Mouse (Mus musculus) ES-Bruce4 (cell line): ENCODE measurements around the gene Dera. TPM values are rescaled to one million over a fixed set of nuclear protein-coding genes. Genes with fewer than 3 reads are reported as not detected.

Experiments
- H3K27ac ChIP-seq: 2 replicates; pipeline ENCODE4 v1.5.1; 2012; ENCODE audit warnings: low read length, inconsistent platforms; ENCODE audit not compliant: insufficient read depth
- H3K27me3 ChIP-seq: 2 replicates; pipeline ENCODE4 v1.6.1; 2012; ENCODE audit warnings: mild to moderate bottlenecking, low read length, inconsistent platforms; ENCODE audit not compliant: control insufficient read depth, poor library complexity, insufficient read depth, severe bottlenecking
- H3K36me3 ChIP-seq: 2 replicates; pipeline ENCODE4 v1.6.1; 2012; ENCODE audit warnings: inconsistent platforms, mild to moderate bottlenecking, low read length, moderate library complexity; ENCODE audit not compliant: control insufficient read depth, poor library complexity, insufficient read depth, severe bottlenecking
- H3K4me1 ChIP-seq: one replicate; pipeline ENCODE4 v1.8.1; 2011; ENCODE audit warnings: low read length; ENCODE audit not compliant: control insufficient read depth, insufficient read depth
- H3K4me3 ChIP-seq: 2 replicates; pipeline ENCODE4 v1.5.1; 2011; ENCODE audit warnings: low read depth, mild to moderate bottlenecking, low read length
- H3K9ac ChIP-seq: 2 replicates; pipeline ENCODE4 v1.6.1; 2012; ENCODE audit warnings: low read depth, mild to moderate bottlenecking, inconsistent platforms; ENCODE audit not compliant: poor library complexity, severe bottlenecking
- H3K9me3 ChIP-seq: replicated peaks from 2 replicates; pipeline ENCODE4 v1.6.1; 2012; ENCODE audit warnings: mild to moderate bottlenecking, low read length, inconsistent platforms; ENCODE audit not compliant: control insufficient read depth, poor library complexity, insufficient read depth, severe bottlenecking
- CTCF ChIP-seq: IDR thresholded peaks from one replicate; pipeline ENCODE4 v1.8.1; 2011; ENCODE audit warnings: low read depth, low read length
- EP300 ChIP-seq: IDR thresholded peaks from 2 replicates; pipeline ENCODE4 v1.6.1; 2011; ENCODE audit warnings: low read depth, low read length; ENCODE audit not compliant: insufficient read depth
- POLR2A ChIP-seq: IDR thresholded peaks from one replicate; pipeline ENCODE4 v1.8.1; 2011; ENCODE audit warnings: low read length; ENCODE audit not compliant: insufficient read depth
- polyA plus RNA-seq: library from polyadenylated mRNA; stranded (reverse); fragments of >200 nt; gene quantifications from 2 replicates; pipeline ENCODE4 v1.2.4, GENCODE M21; 2011; ENCODE audit warnings: low read depth; ENCODE audit not compliant: missing spikeins, insufficient read depth, insufficient read length

Gene Dera
- polyA plus RNA-seq, 1 experiment: 41.5 TPM

GRCm38 (mm10) chr6:137885644-137886043 is 131.3 kb downstream of the Dera start:
- Histone ChIP-seq H3K4me3 (no peak overlapping the region), H3K36me3 (no peaks in the 10 kb centered on the region), H3K27ac (no peak overlapping the region), H3K9me3 (no peaks in the 10 kb centered on the region), H3K27me3 (no peaks in the 10 kb centered on the region), H3K9ac (no peak overlapping the region), H3K4me1 (no peaks in the 10 kb centered on the region)
- no peak for TF ChIP-seq POLR2A
- TF ChIP-seq CTCF: no peak
- no peak for TF ChIP-seq EP300

- H3K4me1 ChIP-seq: no peaks in the 10 kb centered on the region
- no peak overlapping the region for H3K4me3 ChIP-seq
- no peaks in the 10 kb centered on the region for H3K36me3 ChIP-seq
- no peaks in the 10 kb centered on the region for H3K27me3 ChIP-seq
- no peak overlapping the region for H3K27ac ChIP-seq
- TF ChIP-seq POLR2A (no peak), CTCF (no peak), EP300 (no peak)
- H3K9ac ChIP-seq: no peak overlapping the region
- no peaks in the 10 kb centered on the region for H3K9me3 ChIP-seq
Observed at GRCm38 (mm10) chr6:137886210-137886979, 132.0 kb downstream of the Dera start.

GRCm38 (mm10) chr6:137887258-137887657 is 132.9 kb downstream of the Dera start:
- TF ChIP-seq CTCF (no peak), EP300 (no peak), POLR2A (no peak)
- H3K9me3 ChIP-seq: no peaks in the 10 kb centered on the region

GRCm38 (mm10) chr6:137897671-137898070 is 143.3 kb downstream of the Dera start:
- H3K36me3 ChIP-seq: no peaks in the 10 kb centered on the region
- H3K4me1 ChIP-seq: no peaks in the 10 kb centered on the region

More at GRCm38 (mm10) chr6:137887258-137887657, 132.9 kb downstream of the Dera start:
- no peak overlapping the region for H3K4me3 ChIP-seq
- H3K36me3 ChIP-seq: no peaks in the 10 kb centered on the region
- H3K9ac ChIP-seq: no peak overlapping the region
- no peaks in the 10 kb centered on the region for H3K4me1 ChIP-seq
- no peaks in the 10 kb centered on the region for H3K27me3 ChIP-seq
- H3K27ac ChIP-seq: no peak overlapping the region

GRCm38 (mm10) chr6:137901255-137901654 is 146.9 kb downstream of the Dera start:
- no peaks in the 10 kb centered on the region for H3K9me3 ChIP-seq
- no peak overlapping the region for H3K9ac ChIP-seq
- H3K4me1 ChIP-seq: no peaks in the 10 kb centered on the region
- no peaks in the 10 kb centered on the region for H3K36me3 ChIP-seq
- H3K27me3 ChIP-seq: no peaks in the 10 kb centered on the region
- H3K4me3 ChIP-seq: no peak overlapping the region
- TF ChIP-seq CTCF (no peak), POLR2A (no peak), EP300 (no peak)
- H3K27ac ChIP-seq: no peak overlapping the region

More at GRCm38 (mm10) chr6:137897671-137898070, 143.3 kb downstream of the Dera start:
- no peak overlapping the region for H3K27ac ChIP-seq
- H3K9ac ChIP-seq: no peak overlapping the region
- TF ChIP-seq EP300 (no peak), POLR2A (no peak), CTCF (no peak)
- H3K27me3 ChIP-seq: no peaks in the 10 kb centered on the region
- H3K4me3 ChIP-seq: no peak overlapping the region
- H3K9me3 ChIP-seq: no peaks in the 10 kb centered on the region

Other genes with a start within 250 kb of the Dera start
- 17.7 and 25.2 TPM in 2 replicates for gene Eps8, start 99.7 kb upstream of the Dera start, polyA plus RNA-seq
- 115 and 117 TPM in 2 replicates for gene Strap, start 19.5 kb upstream of the Dera start, polyA plus RNA-seq